ENCODE assay signal across 16 mouse cellular contexts in genomic region chr6:4590089-4590488, GRCm38 (mm10).
"Had no signal": no experiment of that assay in that cellular context is flagged by ENCODE, and none has a peak within 500 bp of the region (broad histone marks: within the 10 kb centered on the region; RNA-seq: fewer than 3 reads in every experiment).

No protein-coding gene starts in this region.

- H3K27me3 ChIP-seq: liver, embryonic 13.5 days; midbrain, embryonic 15.5 days; neural tube, embryonic 13.5 days had no signal

- DNase-seq: kidney, adult 2 months; kidney, postnatal 10 days; kidney, postnatal 36 days; layer of hippocampus, postnatal 36 days; liver, embryonic 13.5 days; lung, adult 2 months; lung, postnatal 14 days; right cerebral cortex, postnatal 4 days; thymus, adult 18-20 months; thymus, postnatal 36 days had no signal

- H3K36me3 ChIP-seq: liver, embryonic 13.5 days; midbrain, embryonic 15.5 days; neural tube, embryonic 13.5 days had no signal

- ATAC-seq: intestine, embryonic 16.5 days; midbrain, embryonic 15.5 days had no signal

- H3K27ac ChIP-seq: left cerebral cortex, adult 2 months; liver, embryonic 13.5 days; macrophage; midbrain, embryonic 15.5 days; neural tube, embryonic 13.5 days had no signal

- H3K4me2 ChIP-seq: liver, embryonic 13.5 days; midbrain, embryonic 11.5 days; midbrain, embryonic 15.5 days; neural tube, embryonic 13.5 days had no signal

- H3K9ac ChIP-seq: liver, embryonic 13.5 days; midbrain, embryonic 15.5 days; neural tube, embryonic 13.5 days had no signal

- H3K4me3 ChIP-seq: left cerebral cortex, adult 2 months; liver, embryonic 13.5 days; midbrain, embryonic 15.5 days; neural tube, embryonic 13.5 days had no signal

- H3K4me1 ChIP-seq: liver, embryonic 13.5 days; midbrain, embryonic 15.5 days; neural tube, embryonic 13.5 days had no signal

- H3K9me3 ChIP-seq: liver, embryonic 13.5 days; midbrain, embryonic 15.5 days; neural tube, embryonic 13.5 days had no signal
